Mouse (Mus musculus) liver, postnatal 0 days (tissue): ENCODE data around the gene Hnrnpul1. TPM values are rescaled to one million over a fixed set of nuclear protein-coding genes. Genes with fewer than 3 reads are reported as not detected.

Experiments
- ATAC-seq: fragments of 200-750 bp; cut with Nextera tagmentation; 2 replicates; pipeline ENCODE4 v1.8.0; 2017; ENCODE audit warnings: mild to moderate bottlenecking, moderate library complexity
- DNase-seq: peaks from one replicate; pipeline ENCODE4 v3.0.0-alpha.2; 2016
- H3K27ac ChIP-seq: fragments of 300-500 bp; sonication (generic); 2 replicates; pipeline ENCODE4 v1.5.1; 2014; ENCODE audit warnings: antibody characterized with exemption, moderate library complexity, mild to moderate bottlenecking, low read depth
- H3K27me3 ChIP-seq: fragments of 300-500 bp; sonication (generic); 2 replicates; pipeline ENCODE4 v1.6.1; 2014; ENCODE audit warnings: low read length, control low read depth, mixed read lengths; ENCODE audit not compliant: insufficient read depth
- H3K36me3 ChIP-seq: fragments of 300-500 bp; sonication (generic); replicated peaks from 2 replicates; pipeline ENCODE4 v1.6.1; 2014; ENCODE audit warnings: mild to moderate bottlenecking, control low read depth, low read length, moderate library complexity, mixed read lengths; ENCODE audit not compliant: insufficient read depth
- H3K4me1 ChIP-seq: fragments of 300-500 bp; sonication (generic); 2 replicates; pipeline ENCODE4 v1.6.1; 2014; ENCODE audit warnings: antibody characterized with exemption, mild to moderate bottlenecking, control low read depth; ENCODE audit not compliant: insufficient read depth
- H3K4me2 ChIP-seq: fragments of 300-500 bp; sonication (generic); 2 replicates; pipeline ENCODE4 v1.6.1; 2014; ENCODE audit warnings: low read depth, mild to moderate bottlenecking, low read length, moderate library complexity, mixed read lengths
- H3K4me3 ChIP-seq: fragments of 300-500 bp; sonication (generic); 2 replicates; pipeline ENCODE4 v1.5.1; 2014; ENCODE audit warnings: low read depth, low read length
- H3K9ac ChIP-seq: fragments of 300-500 bp; sonication (generic); replicated peaks from 2 replicates; pipeline ENCODE4 v1.6.1; 2014; ENCODE audit warnings: mild to moderate bottlenecking, moderate library complexity
- H3K9me3 ChIP-seq: fragments of 300-500 bp; sonication (generic); 2 replicates; pipeline ENCODE4 v1.6.1; 2016; ENCODE audit warnings: mild to moderate bottlenecking, control low read depth, low read length, mixed read lengths
- CTCF ChIP-seq: sonication (generic); IDR thresholded peaks from 2 replicates; pipeline ENCODE4 v1.5.1; 2016; ENCODE audit warnings: antibody characterized with exemption, low read depth
- EP300 ChIP-seq: IDR thresholded peaks from 2 replicates; pipeline ENCODE4 v1.6.1; 2016; ENCODE audit warnings: antibody characterized with exemption, low read depth, mild to moderate bottlenecking
- WGBS: fragments of 180-500 bp; shearing (Covaris S2); extraction: QIAGEN DNeasy Blood & Tissue Kit; methylation state at CpG from one replicate; pipeline ENCODE4 v1.1.7; 2014; ENCODE audit not compliant: insufficient replicate concordance; 5-methylcytosine and 5-hydroxymethylcytosine counted together
- polyA plus RNA-seq: library from polyadenylated mRNA; unstranded; fragments of >200 nt; fragmentation: Nextera tagmentation; extraction: Ambion mirVana; gene quantifications from 2 replicates; pipeline ENCODE4 v1.2.1, GENCODE M21; 2015

The Hnrnpul1 gene
- polyA plus RNA-seq, 1 experiment from 2014 or later: 22.6 TPM

- H3K27ac ChIP-seq: peak overlapping the region; percentile 98
- peaks cover 28% of the 10 kb centered on the region for H3K4me1 ChIP-seq
- H3K4me3 ChIP-seq: peak overlapping the region; percentile 79
- no peak for TF ChIP-seq CTCF
- no peak for TF ChIP-seq EP300
- H3K4me2 ChIP-seq: peak overlapping the region; percentile 77
- peaks cover 30% of the 10 kb centered on the region for H3K36me3 ChIP-seq
- DNase-seq: no peak
- no peak for ATAC-seq
- H3K27me3 ChIP-seq: no peaks in the 10 kb centered on the region
- peak overlapping the region; percentile 94 for H3K9ac ChIP-seq
- under 1% methylated on average over 46 of the region's 46 CpGs for WGBS
- no peaks in the 10 kb centered on the region for H3K9me3 ChIP-seq
Observed at GRCm38 (mm10) chr7:25753643-25754438, 716 bp downstream of the Hnrnpul1 start.

- ATAC-seq (no peak), DNase-seq (no peak)
- H3K9ac ChIP-seq: peak overlapping the region; percentile 94
- H3K4me3 ChIP-seq: peak overlapping the region; percentile 79
- H3K9me3 ChIP-seq: no peaks in the 10 kb centered on the region
- H3K27me3 ChIP-seq: no peaks in the 10 kb centered on the region
- no peak overlapping the region for H3K27ac ChIP-seq
- peak overlapping the region; percentile 77 for H3K4me2 ChIP-seq
- H3K36me3 ChIP-seq: peaks cover 37% of the 10 kb centered on the region
- TF ChIP-seq EP300 (no peak), CTCF (no peak)
- H3K4me1 ChIP-seq: peaks cover 28% of the 10 kb centered on the region
Observed at GRCm38 (mm10) chr7:25753076-25753475, 1.5 kb downstream of the Hnrnpul1 start.

GRCm38 (mm10) chr7:25746844-25747243 lies 7.7 kb downstream of the Hnrnpul1 start:
- WGBS: 57% methylated on average over 3 of the region's 3 CpGs
- DNase-seq: no peak
- Histone ChIP-seq H3K27ac (no peak overlapping the region), H3K4me3 (no peak overlapping the region), H3K4me2 (no peak overlapping the region), H3K9ac (no peak overlapping the region), H3K4me1 (peaks cover 7% of the 10 kb centered on the region), H3K36me3 (peaks cover 99% of the 10 kb centered on the region), H3K27me3 (no peaks in the 10 kb centered on the region), H3K9me3 (no peaks in the 10 kb centered on the region)
- TF ChIP-seq CTCF (no peak), EP300 (no peak)
- ATAC-seq: no peak

- Histone ChIP-seq H3K4me2 (no peak overlapping the region), H3K4me3 (no peak overlapping the region), H3K9ac (no peak overlapping the region), H3K27ac (no peak overlapping the region), H3K9me3 (no peaks in the 10 kb centered on the region), H3K36me3 (peaks cover 96% of the 10 kb centered on the region), H3K4me1 (no peaks in the 10 kb centered on the region), H3K27me3 (no peaks in the 10 kb centered on the region)
- no peak for ATAC-seq
- WGBS: 55% methylated on average over 3 of the region's 3 CpGs
- DNase-seq: no peak
- TF ChIP-seq CTCF: no peak
- 0 out of 2 replicates have a peak, but pooled peaks have one; percentile 16 for TF ChIP-seq EP300
Observed at GRCm38 (mm10) chr7:25738277-25738676, 16.3 kb downstream of the Hnrnpul1 start.

GRCm38 (mm10) chr7:25736920-25737319 lies 17.6 kb downstream of the Hnrnpul1 start:
- DNase-seq (no peak), ATAC-seq (no peak)
- no peak overlapping the region for H3K4me3 ChIP-seq
- no peaks in the 10 kb centered on the region for H3K27me3 ChIP-seq
- H3K4me2 ChIP-seq: no peak overlapping the region
- peaks cover 96% of the 10 kb centered on the region for H3K36me3 ChIP-seq
- H3K4me1 ChIP-seq: no peaks in the 10 kb centered on the region
- peak; percentile 46 for TF ChIP-seq CTCF
- no peak for TF ChIP-seq EP300
- 92% methylated on average over 2 of the region's 2 CpGs for WGBS
- H3K9me3 ChIP-seq: no peaks in the 10 kb centered on the region
- no peak overlapping the region for H3K9ac ChIP-seq
- no peak overlapping the region for H3K27ac ChIP-seq

- WGBS: 47% methylated on average over 4 of the region's 4 CpGs
- no peak overlapping the region for H3K9ac ChIP-seq
- no peaks in the 10 kb centered on the region for H3K27me3 ChIP-seq
- no peak overlapping the region for H3K27ac ChIP-seq
- H3K36me3 ChIP-seq: peaks cover 96% of the 10 kb centered on the region
- no peak overlapping the region for H3K4me3 ChIP-seq
- no peak for TF ChIP-seq CTCF
- peak; percentile 66 for TF ChIP-seq EP300
- H3K9me3 ChIP-seq: no peaks in the 10 kb centered on the region
- ATAC-seq: no peak
- H3K4me2 ChIP-seq: no peak overlapping the region
- DNase-seq: no peak
- H3K4me1 ChIP-seq: no peaks in the 10 kb centered on the region
Observed at GRCm38 (mm10) chr7:25734991-25735390, 19.6 kb downstream of the Hnrnpul1 start.
